Mouse (Mus musculus) forebrain, embryonic 16.5 days (tissue): ENCODE data around the gene Tln2. TPM values are rescaled to one million over a fixed set of nuclear protein-coding genes. Genes with fewer than 3 reads are reported as not detected.

Experiments
- ATAC-seq: fragments of 200-750 bp; cut with Nextera tagmentation; 2 replicates; pipeline ENCODE4 v1.8.0; 2017; ENCODE audit warnings: mild to moderate bottlenecking, moderate library complexity
- H3K27ac ChIP-seq: fragments of 300-500 bp; sonication (generic); 2 replicates; pipeline ENCODE4 v1.5.1; 2014; ENCODE audit warnings: low read length, control low read depth
- H3K27me3 ChIP-seq: fragments of 300-500 bp; sonication (generic); replicated peaks from 2 replicates; pipeline ENCODE4 v1.6.1; 2014; ENCODE audit warnings: low read length; ENCODE audit not compliant: control insufficient read depth, insufficient read depth
- H3K36me3 ChIP-seq: fragments of 300-500 bp; sonication (generic); 2 replicates; pipeline ENCODE4 v1.6.1; 2014; ENCODE audit not compliant: control insufficient read depth, insufficient read depth
- H3K4me1 ChIP-seq: fragments of 300-500 bp; sonication (generic); replicated peaks from 2 replicates; pipeline ENCODE4 v1.6.1; 2014; ENCODE audit warnings: low read length; ENCODE audit not compliant: control insufficient read depth, insufficient read depth
- H3K4me2 ChIP-seq: fragments of 300-500 bp; sonication (generic); 2 replicates; pipeline ENCODE4 v1.6.1; 2014; ENCODE audit warnings: mild to moderate bottlenecking, low read length, control low read depth
- H3K4me3 ChIP-seq: fragments of 300-500 bp; sonication (generic); replicated peaks from 2 replicates; pipeline ENCODE4 v1.5.1; 2014; ENCODE audit warnings: mild to moderate bottlenecking, low read length, control low read depth
- H3K9ac ChIP-seq: fragments of 300-500 bp; sonication (generic); replicated peaks from 2 replicates; pipeline ENCODE4 v1.6.1; 2014; ENCODE audit warnings: low read depth, low read length, control low read depth
- H3K9me3 ChIP-seq: fragments of 300-500 bp; sonication (generic); 2 replicates; pipeline ENCODE4 v1.6.1; 2016; ENCODE audit warnings: low read length; ENCODE audit not compliant: control insufficient read depth
- WGBS: fragments of 180-500 bp; shearing (Covaris S2); extraction: QIAGEN DNeasy Blood & Tissue Kit; methylation state at CpG from one replicate; pipeline ENCODE4 v1.1.7; 2014; 5-methylcytosine and 5-hydroxymethylcytosine counted together
- polyA plus RNA-seq: library from polyadenylated mRNA; unstranded; fragments of >200 nt; fragmentation: Nextera tagmentation; extraction: Ambion mirVana; gene quantifications from 2 replicates; pipeline ENCODE4 v1.2.1, GENCODE M21; 2015

The Tln2 gene
- polyA plus RNA-seq, 1 experiment from 2014 or later, result 19.6 TPM

DNA sequence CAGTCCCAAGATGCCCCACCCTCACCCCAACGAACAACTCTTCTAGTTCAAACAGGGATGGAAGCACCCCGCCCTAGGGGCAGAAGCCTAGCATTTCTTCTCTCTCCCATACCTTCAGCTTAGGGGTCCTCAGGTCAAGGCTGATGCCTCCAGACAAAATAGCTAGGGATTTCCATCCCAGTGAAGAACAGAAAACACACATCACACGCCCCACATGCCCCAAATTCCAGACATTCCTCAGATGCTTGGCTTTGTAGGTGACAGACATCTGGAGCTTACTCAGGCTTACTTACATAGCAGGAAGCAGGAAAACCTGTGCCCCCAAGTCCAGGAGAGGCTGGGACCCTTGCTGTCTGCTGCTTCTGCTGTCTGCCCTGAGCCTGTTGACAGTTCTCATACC lies 351.1 kb downstream of the Tln2 start:
- H3K36me3 ChIP-seq, result no peaks in the 10 kb centered on the region
- no peak overlapping the region for H3K4me2 ChIP-seq
- no peaks in the 10 kb centered on the region for H3K27me3 ChIP-seq
- no peak overlapping the region for H3K9ac ChIP-seq
- no peaks in the 10 kb centered on the region for H3K4me1 ChIP-seq
- no peak for ATAC-seq
- no peak overlapping the region for H3K4me3 ChIP-seq
- H3K27ac ChIP-seq, result no peak overlapping the region
- H3K9me3 ChIP-seq, result no peaks in the 10 kb centered on the region
- 30% methylated on average over 3 of the region's 3 CpGs for WGBS

GRCm38 (mm10) chr9:67205175-67205574 lies 354.3 kb downstream of the Tln2 start:
- WGBS, result 85% methylated on average over 4 of the region's 4 CpGs
- Histone ChIP-seq H3K27me3 (no peaks in the 10 kb centered on the region), H3K4me3 (no peak overlapping the region), H3K9ac (no peak overlapping the region), H3K36me3 (no peaks in the 10 kb centered on the region), H3K27ac (no peak overlapping the region), H3K4me2 (no peak overlapping the region), H3K4me1 (no peaks in the 10 kb centered on the region), H3K9me3 (no peaks in the 10 kb centered on the region)
- ATAC-seq, result no peak

- Histone ChIP-seq H3K9me3 (0 out of 2 replicates have a peak, but pooled peaks cover 2% of the 10 kb centered on the region), H3K9ac (no peak overlapping the region), H3K4me1 (no peaks in the 10 kb centered on the region), H3K27ac (no peak overlapping the region), H3K4me3 (no peak overlapping the region), H3K36me3 (no peaks in the 10 kb centered on the region), H3K27me3 (no peaks in the 10 kb centered on the region), H3K4me2 (no peak overlapping the region)
- no peak for ATAC-seq
- WGBS, result 98% methylated on average over 8 of the region's 8 CpGs
Measured at GRCm38 (mm10) chr9:67196609-67197008, 362.9 kb downstream of the Tln2 start.

- ATAC-seq, result no peak
- WGBS, result 31% methylated on average over 7 of the region's 7 CpGs
Measured at GRCm38 (mm10) chr9:67195306-67195705, 364.2 kb downstream of the Tln2 start.

DNA sequence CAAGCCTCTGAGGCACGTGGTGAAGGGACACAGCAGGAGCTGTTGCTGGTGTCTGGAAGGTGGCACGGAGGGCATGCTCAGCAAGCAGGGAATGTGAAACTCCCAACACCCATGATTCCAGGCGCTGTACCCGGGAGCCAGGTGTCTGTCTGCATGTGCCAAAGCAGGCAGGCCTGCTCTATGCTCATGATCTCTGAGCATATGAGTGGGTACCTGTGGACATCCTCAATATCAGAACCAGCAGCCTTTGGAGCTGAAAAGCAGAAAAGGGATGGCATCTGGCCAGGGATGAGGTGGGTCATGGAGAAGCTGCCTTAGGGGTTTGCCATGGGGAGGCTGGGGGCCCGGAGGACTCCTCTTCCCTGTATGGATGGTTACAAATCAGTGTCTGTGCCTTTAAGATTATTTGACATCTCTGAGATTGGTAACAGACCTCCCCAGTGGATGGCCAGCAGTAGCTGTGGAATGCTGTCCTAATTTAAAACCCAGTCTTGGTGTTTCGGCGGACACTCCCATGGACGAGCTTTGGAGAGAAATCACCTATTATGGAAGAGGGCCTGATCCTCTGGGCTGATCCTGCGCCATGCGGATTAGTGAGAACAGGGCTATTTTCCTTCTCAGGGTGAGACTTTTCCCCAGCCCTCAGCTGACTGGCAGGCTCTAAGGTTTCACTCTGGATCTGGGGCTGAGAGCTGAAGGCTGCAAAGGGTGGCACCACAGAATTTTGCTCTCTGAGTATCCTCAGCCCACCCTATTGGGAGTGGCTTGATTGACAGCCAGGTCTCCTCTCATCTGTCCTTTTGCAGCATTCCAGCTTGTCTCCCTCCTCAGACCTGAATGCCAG lies 367.8 kb downstream of the Tln2 start:
- no peaks in the 10 kb centered on the region for H3K36me3 ChIP-seq
- H3K9ac ChIP-seq, result no peak overlapping the region
- H3K27ac ChIP-seq, result no peak overlapping the region
- H3K4me1 ChIP-seq, result no peaks in the 10 kb centered on the region
- ATAC-seq, result no peak
- 50% methylated on average over 10 of the region's 10 CpGs for WGBS
- no peak overlapping the region for H3K4me3 ChIP-seq
- H3K27me3 ChIP-seq, result no peaks in the 10 kb centered on the region
- no peak overlapping the region for H3K4me2 ChIP-seq
- H3K9me3 ChIP-seq, result no peaks in the 10 kb centered on the region

More at GRCm38 (mm10) chr9:67195306-67195705, 364.2 kb downstream of the Tln2 start:
- H3K9ac ChIP-seq, result no peak overlapping the region
- no peak overlapping the region for H3K4me2 ChIP-seq
- 0 out of 2 replicates have a peak, but pooled peaks cover 2% of the 10 kb centered on the region for H3K9me3 ChIP-seq
- no peak overlapping the region for H3K27ac ChIP-seq
- no peaks in the 10 kb centered on the region for H3K36me3 ChIP-seq
- no peak overlapping the region for H3K4me3 ChIP-seq
- no peaks in the 10 kb centered on the region for H3K27me3 ChIP-seq
- H3K4me1 ChIP-seq, result no peaks in the 10 kb centered on the region

DNA sequence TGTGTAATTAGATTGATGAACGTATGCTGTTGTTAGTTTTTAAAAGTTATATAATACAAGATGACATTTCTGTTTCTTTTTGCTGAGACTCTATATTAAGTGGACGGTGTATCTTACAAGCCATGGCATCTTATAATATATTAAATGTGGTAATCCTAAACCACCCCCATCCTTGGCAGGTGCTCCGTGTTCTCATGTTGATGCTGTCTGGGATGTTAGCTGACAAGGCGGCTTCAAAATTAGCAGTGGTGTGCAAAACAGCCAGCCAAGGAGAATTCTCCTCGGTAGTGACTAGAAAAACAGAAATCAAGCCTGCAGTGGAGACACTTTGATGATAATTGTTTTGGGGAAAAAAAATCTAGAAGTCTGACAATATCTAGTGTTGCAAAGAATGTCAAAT lies 371.8 kb downstream of the Tln2 start:
- no peaks in the 10 kb centered on the region for H3K4me1 ChIP-seq
- no peaks in the 10 kb centered on the region for H3K9me3 ChIP-seq
- H3K36me3 ChIP-seq, result no peaks in the 10 kb centered on the region
- no peak overlapping the region for H3K4me3 ChIP-seq
- H3K4me2 ChIP-seq, result no peak overlapping the region
- H3K27ac ChIP-seq, result no peak overlapping the region
- H3K9ac ChIP-seq, result no peak overlapping the region
- H3K27me3 ChIP-seq, result no peaks in the 10 kb centered on the region
- 78% methylated on average over 5 of the region's 5 CpGs for WGBS
- ATAC-seq, result no peak

DNA sequence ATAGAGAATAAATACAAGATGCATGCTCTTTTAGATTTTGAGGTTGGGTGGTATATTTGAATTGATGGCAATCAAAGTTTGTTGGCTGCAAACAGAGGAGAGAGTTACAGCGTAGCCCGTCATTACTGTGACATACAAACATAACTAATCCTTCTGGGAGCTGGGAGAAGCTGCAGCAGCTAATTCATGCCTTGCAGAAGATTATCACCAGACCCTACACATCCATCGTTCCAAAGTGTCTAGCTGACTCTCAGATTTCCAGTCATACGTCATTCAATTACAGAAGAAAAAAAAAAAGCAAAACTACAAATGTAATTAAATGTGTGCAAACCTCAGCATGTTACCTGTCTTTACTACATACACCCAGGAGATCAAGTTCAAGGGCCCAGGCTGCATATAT lies 372.3 kb downstream of the Tln2 start:
- Histone ChIP-seq H3K4me1 (no peaks in the 10 kb centered on the region), H3K27me3 (no peaks in the 10 kb centered on the region), H3K9ac (no peak overlapping the region), H3K9me3 (no peaks in the 10 kb centered on the region), H3K4me2 (no peak overlapping the region), H3K36me3 (no peaks in the 10 kb centered on the region), H3K27ac (no peak overlapping the region), H3K4me3 (no peak overlapping the region)
- no peak for ATAC-seq
- WGBS, result 63% methylated on average over 4 of the region's 4 CpGs

DNA sequence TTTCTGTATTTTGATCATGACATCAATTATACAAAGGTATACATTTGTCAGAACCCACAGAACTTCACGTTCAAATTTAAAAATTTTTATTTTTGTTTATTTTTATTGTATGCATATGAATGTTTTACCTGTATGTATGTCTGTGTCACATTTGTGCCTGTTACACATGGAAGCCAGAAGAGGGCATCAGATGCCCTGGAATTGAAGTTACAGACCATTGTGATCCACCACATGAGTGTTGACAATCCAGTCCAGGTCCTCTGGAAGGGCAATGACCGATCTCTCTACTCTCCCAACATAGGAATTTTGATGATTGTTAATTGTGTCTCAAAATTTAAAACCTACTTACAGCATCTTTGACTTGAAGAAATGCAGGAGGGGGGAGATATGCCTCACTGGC lies 374.9 kb downstream of the Tln2 start:
- Histone ChIP-seq H3K4me3 (no peak overlapping the region), H3K9me3 (no peaks in the 10 kb centered on the region), H3K36me3 (no peaks in the 10 kb centered on the region), H3K4me2 (no peak overlapping the region), H3K4me1 (no peaks in the 10 kb centered on the region), H3K27me3 (no peaks in the 10 kb centered on the region), H3K27ac (no peak overlapping the region), H3K9ac (no peak overlapping the region)
- WGBS, result 81% methylated on average over 2 of the region's 2 CpGs
- ATAC-seq, result no peak

DNA sequence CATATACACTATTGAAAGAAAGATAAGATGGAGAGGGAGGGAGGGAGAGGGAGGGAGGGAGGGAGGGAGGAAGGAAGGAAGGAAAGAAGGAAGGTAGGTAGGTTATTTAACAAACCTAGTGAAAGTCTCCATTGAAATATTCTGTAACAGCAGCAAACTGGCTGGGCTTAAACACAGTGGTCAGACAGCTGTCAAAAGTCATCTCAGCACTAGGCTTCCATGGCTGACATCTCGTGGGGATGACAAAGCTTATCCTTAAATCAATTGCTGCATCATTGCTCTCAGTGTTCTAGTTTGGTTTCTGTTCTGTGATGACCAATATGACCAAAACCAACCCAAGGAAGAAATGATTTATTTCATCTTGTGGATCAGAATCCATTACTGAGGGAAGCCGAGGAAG lies 376.0 kb downstream of the Tln2 start:
- Histone ChIP-seq H3K4me1 (no peaks in the 10 kb centered on the region), H3K4me2 (no peak overlapping the region), H3K9ac (no peak overlapping the region), H3K9me3 (no peaks in the 10 kb centered on the region), H3K4me3 (no peak overlapping the region), H3K27ac (no peak overlapping the region), H3K36me3 (no peaks in the 10 kb centered on the region), H3K27me3 (no peaks in the 10 kb centered on the region)
- 92% methylated on average over 2 of the region's 2 CpGs for WGBS
- no peak for ATAC-seq
